Comparison of ENCODE assay signal across 12 mouse cellular contexts in genomic region chr7:29037261-29037660, GRCm38 (mm10). TPM values are rescaled to one million over a fixed set of nuclear protein-coding genes. Genes with fewer than 3 reads are reported as not detected.
A peak's percentile ranks its signal among the peaks of the same experiment; 100 is the strongest.
DNase-seq lines count a peak whose midpoint lies in the region; ATAC-seq and TF ChIP-seq lines count a peak whose summit lies in the region.
"Had no signal": no experiment of that assay in that cellular context is flagged by ENCODE, and none has a peak within 500 bp of the region (broad histone marks: within the 10 kb centered on the region; RNA-seq: fewer than 3 reads in every experiment).

No protein-coding gene starts in this region.

- H3K9ac ChIP-seq in lung, postnatal 0 days (replicated peaks; ENCODE audit: low read depth), result no peak overlapping the region
- H3K9ac ChIP-seq: hindbrain, embryonic 15.5 days had no signal

- DNase-seq in gastrocnemius, adult 2 months, result no peak
- DNase-seq in gastrocnemius, postnatal 25 days, result no peak
- DNase-seq in lung, postnatal 0 days (ENCODE audit: low spot score), result no peak
- DNase-seq in lung, adult 18-20 months, result no peak
- peak; percentile 39 for DNase-seq in B cell, adult 2 months
- DNase-seq in adipocyte (ENCODE audit: low spot score), result peak; percentile 7
- DNase-seq in neural tube, embryonic 10.5 days (ENCODE audit: extremely low spot score, low spot score), result no peak
- no peak for DNase-seq in right cerebral cortex, postnatal 25 days
- DNase-seq: cerebellum, adult 8-10 months; kidney, postnatal 14 days; midbrain, embryonic 14.5 days had no signal

- intact Hi-C loops in gastrocnemius, adult 2 months (cut with DNase I), result loop anchor here (10.0 kb wide), 1 partner anchor 252 kb away; the partner anchor contains the start of gene Rinl

- no peak for TF ChIP-seq EP300 in lung, postnatal 0 days (IDR thresholded peaks at IDR 0.05)

- peaks cover 6% of the 10 kb centered on the region; the same call in 1 of the 2 replicates for H3K4me1 ChIP-seq in lung, postnatal 0 days (ENCODE audit: insufficient read depth, low read depth, low read length)

- TF ChIP-seq CTCF in gastrocnemius, adult 2 months (IDR thresholded peaks at IDR 0.05), result peak; percentile 38
- peak; percentile 24 for TF ChIP-seq CTCF in lung, postnatal 0 days (IDR thresholded peaks at IDR 0.05)

- H3K27ac ChIP-seq in gastrocnemius, adult 2 months, result no peak overlapping the region
- H3K27ac ChIP-seq in lung, postnatal 0 days (ENCODE audit: low read length), result no peak overlapping the region
- H3K27ac ChIP-seq: hindbrain, embryonic 15.5 days had no signal

- no peak overlapping the region for H3K4me3 ChIP-seq in gastrocnemius, adult 2 months
- H3K4me3 ChIP-seq in lung, postnatal 0 days (ENCODE audit: low read depth, low read length), result no peak overlapping the region
- H3K4me3 ChIP-seq: hindbrain, embryonic 15.5 days had no signal

- no peaks in the 10 kb centered on the region for H3K27me3 ChIP-seq in lung, postnatal 0 days (replicated peaks; ENCODE audit: insufficient read depth, low read length)
- H3K27me3 ChIP-seq: hindbrain, embryonic 15.5 days had no signal

- ATAC-seq in lung, postnatal 0 days, result no peak

- WGBS in lung, postnatal 0 days, result 79% methylated on average over 6 of the region's 6 CpGs

- H3K36me3 ChIP-seq in lung, postnatal 0 days (ENCODE audit: insufficient read depth, low read length), result no peaks in the 10 kb centered on the region
- H3K36me3 ChIP-seq: hindbrain, embryonic 15.5 days had no signal

- no peaks in the 10 kb centered on the region for H3K9me3 ChIP-seq in lung, postnatal 0 days (ENCODE audit: low read length)
- H3K9me3 ChIP-seq: hindbrain, embryonic 15.5 days had no signal

- no peak overlapping the region for H3K4me2 ChIP-seq in lung, postnatal 0 days (replicated peaks; ENCODE audit: low read depth, low read length)
- H3K4me2 ChIP-seq: hindbrain, embryonic 15.5 days had no signal

RNA-seq across cellular contexts. Expression of gene Map4k1, which starts 55.4 kb away (rescaled TPM):
- under 1 TPM; 0.25 to 0.33 TPM for total RNA-seq in gastrocnemius, adult 2 months (2021)
- under 1 TPM; 0.29 to 0.36 TPM for total RNA-seq in gastrocnemius, postnatal 25 days (2021)
- polyA plus RNA-seq in lung, postnatal 0 days (2015; fragmentation: Nextera tagmentation; extraction: Ambion mirVana), result 2.0 and 3.5 TPM in 2 replicates

RNA-seq across cellular contexts. Expression of gene Eif3k, which starts 55.6 kb away (rescaled TPM):
- total RNA-seq in gastrocnemius, adult 2 months (2021), result 100 to 1,000 TPM; 122 to 141 TPM
- total RNA-seq in gastrocnemius, postnatal 25 days (2021), result 100 to 1,000 TPM; 116 to 137 TPM
- polyA plus RNA-seq in lung, postnatal 0 days (2015; fragmentation: Nextera tagmentation; extraction: Ambion mirVana), result 287 and 294 TPM in 2 replicates

Comparison
In these comparisons a context has a peak if more than half of its experiments do, and no peak if none do; other contexts are left out.
1. DNase-seq: peak in B cell, adult 2 months (2 of 2) and adipocyte (single experiment); none in gastrocnemius, adult 2 months (single experiment), gastrocnemius, postnatal 25 days (single experiment), lung, postnatal 0 days (single experiment), lung, adult 18-20 months (0 of 2), neural tube, embryonic 10.5 days (single experiment) and right cerebral cortex, postnatal 25 days (single experiment).